Mouse (Mus musculus) megakaryocyte, embryonic 14.5 days (primary cell): Measurements from ENCODE around the gene Tgfbr2.

ENCODE experiments used
- FLI1 ChIP-seq: IDR thresholded peaks from 2 replicates; pipeline ENCODE4 v1.6.1; 2012; ENCODE audit warnings: low read length, inconsistent platforms, mixed read lengths
- GATA1 ChIP-seq: IDR thresholded peaks from 3 replicates; pipeline ENCODE4 v1.6.1; 2012; ENCODE audit warnings: mixed read lengths, low read length, inconsistent platforms, borderline replicate concordance

- TF ChIP-seq GATA1 (no peak), FLI1 (no peak)
Measured at GRCm38 (mm10) chr9:116084324-116084931, 90.7 kb downstream of the Tgfbr2 start.
